Mouse (Mus musculus) embryonic facial prominence, embryonic 13.5 days (tissue): ENCODE measurements around the gene Pcgf2. TPM values are rescaled to one million over a fixed set of nuclear protein-coding genes. Genes with fewer than 3 reads are reported as not detected.

Source experiments
- ATAC-seq: fragments of 200-750 bp; cut with Nextera tagmentation; 2 replicates; pipeline ENCODE4 v1.8.0; 2017; ENCODE audit warnings: low read depth; ENCODE audit not compliant: insufficient number of reproducible peaks, insufficient read depth, low FRiP score, low TSS enrichment
- H3K27ac ChIP-seq: fragments of 300-500 bp; sonication (generic); 2 replicates; pipeline ENCODE4 v1.5.1; 2015; ENCODE audit warnings: moderate library complexity, mild to moderate bottlenecking, inconsistent platforms
- H3K27me3 ChIP-seq: fragments of 300-500 bp; sonication (generic); 2 replicates; pipeline ENCODE4 v1.6.1; 2015; ENCODE audit warnings: mild to moderate bottlenecking, inconsistent platforms
- H3K36me3 ChIP-seq: fragments of 300-500 bp; sonication (generic); 2 replicates; pipeline ENCODE4 v1.6.1; 2015; ENCODE audit warnings: mild to moderate bottlenecking, inconsistent platforms
- H3K4me1 ChIP-seq: fragments of 300-500 bp; sonication (generic); 2 replicates; pipeline ENCODE4 v1.6.1; 2015; ENCODE audit warnings: inconsistent platforms
- H3K4me2 ChIP-seq: fragments of 300-500 bp; sonication (generic); 2 replicates; pipeline ENCODE4 v1.6.1; 2015; ENCODE audit warnings: moderate library complexity, mild to moderate bottlenecking, inconsistent platforms
- H3K4me3 ChIP-seq: fragments of 300-500 bp; sonication (generic); 2 replicates; pipeline ENCODE4 v1.5.1; 2015; ENCODE audit warnings: mild to moderate bottlenecking, inconsistent platforms
- H3K9ac ChIP-seq: fragments of 300-500 bp; sonication (generic); 2 replicates; pipeline ENCODE4 v1.6.1; 2015; ENCODE audit warnings: mild to moderate bottlenecking, inconsistent platforms
- H3K9me3 ChIP-seq: fragments of 300-500 bp; sonication (generic); 2 replicates; pipeline ENCODE4 v1.6.1; 2016; ENCODE audit warnings: inconsistent platforms
- WGBS: fragments of 180-500 bp; shearing (Covaris S2); methylation state at CpG from one replicate; pipeline ENCODE4 v1.1.7; 2015; ENCODE audit warnings: mixed read lengths; 5-methylcytosine and 5-hydroxymethylcytosine counted together
- polyA plus RNA-seq: library from polyadenylated mRNA; unstranded; fragments of >200 nt; fragmentation: Nextera tagmentation; extraction: Ambion mirVana; gene quantifications from 2 replicates; pipeline ENCODE4 v1.2.1, GENCODE M21; 2015

Pcgf2 gene
- polyA plus RNA-seq, 1 experiment from 2014 or later, result 20.9 TPM

GRCm38 (mm10) chr11:97694435-97694834, 5.9 kb downstream of the Pcgf2 start:
- Histone ChIP-seq H3K36me3 (peaks cover 41% of the 10 kb centered on the region), H3K4me3 (no peak overlapping the region), H3K27me3 (no peaks in the 10 kb centered on the region), H3K4me2 (no peak overlapping the region), H3K9me3 (no peaks in the 10 kb centered on the region), H3K4me1 (peaks cover 43% of the 10 kb centered on the region), H3K9ac (0 out of 2 replicates have a peak overlapping the region, but pooled peaks have one; percentile 58), H3K27ac (peak overlapping the region; percentile 64; the same call in 1 of the 2 replicates)
- no peak for ATAC-seq
- WGBS, result 81% methylated on average over 4 of the region's 4 CpGs

- H3K36me3 ChIP-seq, result peaks cover 59% of the 10 kb centered on the region
Measured at GRCm38 (mm10) chr11:97689861-97690260, 10.4 kb downstream of the Pcgf2 start.

GRCm38 (mm10) chr11:97687061-97687460, 13.2 kb downstream of the Pcgf2 start:
- H3K4me3 ChIP-seq, result no peak overlapping the region
- peaks cover 53% of the 10 kb centered on the region for H3K36me3 ChIP-seq
- H3K27ac ChIP-seq, result no peak overlapping the region; the same call in 1 of the 2 replicates
- no peak for ATAC-seq
- peaks cover 22% of the 10 kb centered on the region for H3K4me1 ChIP-seq
- 85% methylated on average over 3 of the region's 3 CpGs for whole genome bisulfite sequencing
- H3K9ac ChIP-seq, result peak overlapping the region; percentile 21; the same call in 1 of the 2 replicates
- H3K9me3 ChIP-seq, result no peaks in the 10 kb centered on the region
- peak overlapping the region; percentile 80; the same call in 1 of the 2 replicates for H3K4me2 ChIP-seq
- no peaks in the 10 kb centered on the region for H3K27me3 ChIP-seq

More at GRCm38 (mm10) chr11:97689861-97690260, 10.4 kb downstream of the Pcgf2 start:
- H3K9ac ChIP-seq, result no peak overlapping the region
- WGBS, result 37% methylated on average over 10 of the region's 10 CpGs
- H3K9me3 ChIP-seq, result no peaks in the 10 kb centered on the region
- no peaks in the 10 kb centered on the region for H3K27me3 ChIP-seq
- H3K4me2 ChIP-seq, result no peak overlapping the region
- H3K27ac ChIP-seq, result no peak overlapping the region
- H3K4me3 ChIP-seq, result no peak overlapping the region
- no peak for ATAC-seq
- peaks cover 27% of the 10 kb centered on the region for H3K4me1 ChIP-seq

DNA sequence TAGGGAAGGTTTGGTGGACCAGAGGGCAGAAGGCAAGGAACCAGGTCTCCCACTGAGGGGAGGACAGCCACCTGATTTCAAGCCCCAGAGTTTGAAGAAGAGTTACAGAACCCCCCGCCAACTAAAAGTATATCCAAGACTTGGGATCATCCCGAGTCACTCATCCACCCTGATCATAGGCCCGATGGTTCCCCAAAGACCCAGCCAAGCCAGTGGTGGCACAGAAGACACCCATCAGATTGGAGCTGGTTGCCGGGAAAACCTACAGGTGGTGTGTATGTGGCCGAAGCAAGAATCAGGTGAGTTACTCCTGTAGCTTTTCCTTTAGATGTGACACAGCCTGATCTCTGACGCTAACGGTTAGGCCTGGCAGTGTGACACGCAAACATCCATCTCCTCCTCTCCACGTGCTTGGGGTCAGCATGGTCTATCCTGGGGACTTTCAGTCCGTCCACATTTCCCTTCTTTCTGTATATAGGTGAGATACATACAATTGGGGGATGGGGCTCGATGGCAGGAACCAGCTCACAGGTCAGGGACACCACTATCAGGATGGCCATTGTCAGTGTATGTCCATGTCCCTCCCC, 13.9 kb downstream of the Pcgf2 start:
- H3K27me3 ChIP-seq, result no peaks in the 10 kb centered on the region
- no peaks in the 10 kb centered on the region for H3K9me3 ChIP-seq
- peaks cover 53% of the 10 kb centered on the region for H3K36me3 ChIP-seq
- H3K4me1 ChIP-seq, result peaks cover 22% of the 10 kb centered on the region
- peak overlapping the region; percentile 55 for H3K9ac ChIP-seq
- 73% methylated on average over 11 of the region's 11 CpGs for WGBS
- peak overlapping the region; percentile 43 for H3K4me3 ChIP-seq
- H3K27ac ChIP-seq, result no peak overlapping the region
- peak overlapping the region; percentile 80 for H3K4me2 ChIP-seq
- no peak for ATAC-seq

GRCm38 (mm10) chr11:97685613-97686321, 14.5 kb downstream of the Pcgf2 start, which contains the start of gene Cisd3:
TSS of gene Cisd3 (plus strand) at chr11:97685826.
- 1% methylated on average over 43 of the region's 43 CpGs for WGBS
- Histone ChIP-seq H3K27ac (no peak within 1 kb of the TSS), H3K36me3 (peaks cover 51% of the 10 kb centered on the region)

GRCm38 (mm10) chr11:97684766-97685165, 15.5 kb downstream of the Pcgf2 start:
- H3K9me3 ChIP-seq, result no peaks in the 10 kb centered on the region
- peaks cover 51% of the 10 kb centered on the region for H3K36me3 ChIP-seq
- H3K4me1 ChIP-seq, result peaks cover 22% of the 10 kb centered on the region
- no peak overlapping the region for H3K9ac ChIP-seq
- 40% methylated on average over 7 of the region's 7 CpGs for WGBS
- no peak overlapping the region for H3K4me3 ChIP-seq
- H3K27me3 ChIP-seq, result no peaks in the 10 kb centered on the region
- ATAC-seq, result no peak
- H3K27ac ChIP-seq, result no peak overlapping the region
- 0 out of 2 replicates have a peak overlapping the region, but pooled peaks have one; percentile 80 for H3K4me2 ChIP-seq

More at GRCm38 (mm10) chr11:97685613-97686321, 14.5 kb downstream of the Pcgf2 start, which contains the start of gene Cisd3:
- H3K9ac ChIP-seq, result peak within 1 kb of the TSS; percentile 55
- H3K27me3 ChIP-seq, result no peaks in the 10 kb centered on the region
- peak within 1 kb of the TSS; percentile 43 for H3K4me3 ChIP-seq
- peak; percentile 73 for ATAC-seq
- peak within 1 kb of the TSS; percentile 80 for H3K4me2 ChIP-seq
- peaks cover 22% of the 10 kb centered on the region for H3K4me1 ChIP-seq
- no peaks in the 10 kb centered on the region for H3K9me3 ChIP-seq

DNA sequence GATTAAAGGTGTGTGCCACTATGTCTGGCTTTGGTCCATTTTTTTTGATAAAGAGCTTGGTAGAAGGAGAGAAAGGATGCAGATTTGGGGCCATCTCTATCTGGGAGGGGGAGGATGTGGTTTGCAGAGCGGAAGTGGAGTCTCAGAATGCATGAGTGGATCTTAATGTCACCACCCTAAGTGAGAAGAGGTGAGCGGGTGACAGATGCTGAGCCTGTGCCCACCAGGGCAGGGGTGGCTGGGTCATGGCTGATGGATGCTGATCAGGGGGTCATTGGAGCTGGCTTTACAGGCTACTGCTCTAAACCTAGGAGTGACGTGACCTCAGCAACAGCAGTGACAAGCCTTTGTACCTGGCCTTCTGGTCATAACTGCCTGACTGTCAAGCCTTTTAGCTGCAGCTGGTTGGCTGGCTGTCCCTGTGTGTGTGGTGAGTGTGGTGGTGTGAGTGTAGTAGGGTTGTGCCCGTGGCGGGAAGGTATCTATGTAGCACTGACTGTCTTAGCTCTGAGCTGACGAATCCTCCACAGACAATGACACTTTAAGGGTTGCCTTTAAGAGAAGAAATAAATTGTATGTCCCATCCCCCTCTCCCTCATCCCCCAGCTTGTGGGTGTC, 16.1 kb downstream of the Pcgf2 start:
- Histone ChIP-seq H3K27me3 (no peaks in the 10 kb centered on the region), H3K4me3 (no peak overlapping the region), H3K4me1 (peaks cover 22% of the 10 kb centered on the region), H3K9me3 (no peaks in the 10 kb centered on the region), H3K4me2 (no peak overlapping the region), H3K9ac (no peak overlapping the region), H3K27ac (no peak overlapping the region), H3K36me3 (peaks cover 52% of the 10 kb centered on the region)
- WGBS, result 75% methylated on average over 6 of the region's 6 CpGs
- no peak for ATAC-seq

DNA sequence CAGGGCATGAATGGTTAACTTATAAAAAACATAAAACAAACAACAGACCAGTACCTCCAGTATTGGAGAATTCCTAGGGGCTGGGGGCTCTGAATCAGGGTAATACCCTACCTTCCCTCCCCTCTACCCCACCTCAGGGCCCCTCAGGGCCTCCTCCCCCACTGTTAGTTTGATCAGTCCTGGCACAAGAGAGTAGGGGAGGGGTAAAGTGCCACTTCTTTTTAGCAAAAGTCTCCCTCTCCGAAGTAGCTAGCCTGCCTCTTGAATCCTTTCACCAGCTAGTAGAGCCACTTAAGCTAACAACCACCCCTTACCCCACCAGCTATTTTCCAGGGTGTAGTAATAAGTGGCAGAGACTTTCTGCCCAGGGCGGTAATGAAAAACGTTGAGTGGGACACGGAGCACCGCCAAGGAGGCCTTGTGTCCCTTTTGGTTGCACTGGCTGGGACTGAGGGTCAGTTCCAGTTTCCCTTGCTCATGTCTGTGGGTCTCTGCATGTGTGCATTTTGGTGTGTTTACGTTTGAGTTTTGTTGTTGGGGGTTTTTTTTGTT, 17.7 kb downstream of the Pcgf2 start:
- H3K36me3 ChIP-seq, result peaks cover 52% of the 10 kb centered on the region
- H3K27ac ChIP-seq, result no peak overlapping the region

DNA sequence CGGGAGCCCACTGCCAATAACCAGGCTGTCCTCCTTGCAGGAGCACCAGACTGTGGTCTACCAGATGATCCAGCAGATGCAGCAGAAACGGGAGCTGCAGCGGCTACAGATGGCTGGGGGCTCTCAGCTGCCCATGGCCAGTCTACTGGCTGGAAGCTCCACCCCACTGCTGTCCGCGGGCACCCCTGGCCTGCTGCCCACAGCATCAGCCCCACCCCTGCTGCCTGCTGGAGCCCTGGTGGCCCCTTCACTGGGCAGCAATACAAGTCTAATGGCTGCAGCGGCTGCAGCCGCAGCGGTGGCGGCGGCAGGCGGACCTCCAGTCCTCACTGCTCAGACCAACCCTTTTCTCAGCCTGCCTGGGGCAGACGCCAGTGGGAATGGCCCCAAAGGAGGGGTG, 19.9 kb downstream of the Pcgf2 start:
- 88% methylated on average over 12 of the region's 12 CpGs for WGBS
- H3K27me3 ChIP-seq, result no peaks in the 10 kb centered on the region
- ATAC-seq, result no peak
- H3K4me1 ChIP-seq, result peaks cover 16% of the 10 kb centered on the region
- H3K27ac ChIP-seq, result no peak overlapping the region
- H3K4me3 ChIP-seq, result no peak overlapping the region
- peaks cover 74% of the 10 kb centered on the region for H3K36me3 ChIP-seq
- no peak overlapping the region for H3K9ac ChIP-seq
- H3K4me2 ChIP-seq, result no peak overlapping the region
- no peaks in the 10 kb centered on the region for H3K9me3 ChIP-seq

More for the DNA sequence above, 17.7 kb downstream of the Pcgf2 start:
- WGBS, result 76% methylated on average over 6 of the region's 6 CpGs
- H3K4me2 ChIP-seq, result no peak overlapping the region
- H3K4me3 ChIP-seq, result no peak overlapping the region
- H3K27me3 ChIP-seq, result no peaks in the 10 kb centered on the region
- H3K9me3 ChIP-seq, result no peaks in the 10 kb centered on the region
- no peak overlapping the region for H3K9ac ChIP-seq
- H3K4me1 ChIP-seq, result peaks cover 22% of the 10 kb centered on the region
- ATAC-seq, result no peak

DNA sequence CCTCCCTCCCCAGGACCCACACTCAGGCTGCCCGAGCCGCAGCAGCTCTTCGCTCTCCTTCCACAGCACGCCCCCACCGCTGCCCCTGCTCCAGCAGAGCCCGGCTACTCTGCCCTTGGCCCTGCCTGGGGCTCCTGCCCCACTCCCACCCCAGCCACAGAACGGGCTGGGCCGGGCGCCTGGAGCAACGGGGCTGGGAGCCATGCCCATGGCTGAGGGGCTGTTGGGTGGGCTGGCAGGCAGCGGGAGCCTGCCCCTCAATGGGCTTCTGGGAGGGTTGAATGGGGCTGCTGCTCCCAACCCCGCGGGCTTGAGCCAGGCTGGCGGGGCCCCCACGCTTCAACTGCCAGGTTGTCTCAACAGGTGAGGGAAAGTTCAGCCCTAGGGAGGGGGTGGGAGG, 22.0 kb downstream of the Pcgf2 start:
- ATAC-seq, result no peak
- H3K36me3 ChIP-seq, result peaks cover 94% of the 10 kb centered on the region
- H3K9me3 ChIP-seq, result no peaks in the 10 kb centered on the region
- no peak overlapping the region for H3K9ac ChIP-seq
- H3K4me3 ChIP-seq, result no peak overlapping the region
- H3K4me2 ChIP-seq, result no peak overlapping the region
- no peaks in the 10 kb centered on the region for H3K27me3 ChIP-seq
- peaks cover 12% of the 10 kb centered on the region; the same call in 1 of the 2 replicates for H3K4me1 ChIP-seq
- H3K27ac ChIP-seq, result no peak overlapping the region
- WGBS, result 80% methylated on average over 15 of the region's 15 CpGs

DNA sequence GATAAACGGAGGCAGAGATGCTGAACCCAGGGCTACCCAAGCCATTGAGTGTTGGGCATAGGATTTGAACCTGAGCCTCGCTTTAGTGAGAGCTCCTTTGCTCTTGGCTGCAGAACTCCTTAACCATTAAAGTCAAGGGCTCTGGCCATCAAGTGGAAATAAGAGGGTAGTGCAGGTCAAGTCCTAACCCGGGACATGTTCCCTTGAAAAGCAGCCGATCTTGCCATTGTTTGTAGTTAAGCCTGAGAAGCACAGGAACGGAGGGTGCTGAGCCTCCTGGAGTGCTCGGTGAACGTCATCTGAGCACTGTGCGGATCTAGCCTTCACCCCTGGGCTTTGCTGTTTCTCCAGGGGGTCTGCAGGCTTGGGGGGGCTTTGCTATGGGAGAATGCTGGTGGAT, 22.5 kb downstream of the Pcgf2 start:
- H3K4me1 ChIP-seq, result peaks cover 12% of the 10 kb centered on the region; the same call in 1 of the 2 replicates
- H3K27ac ChIP-seq, result no peak overlapping the region

More for the DNA sequence above, 22.5 kb downstream of the Pcgf2 start:
- Histone ChIP-seq H3K9ac (no peak overlapping the region), H3K9me3 (no peaks in the 10 kb centered on the region), H3K27me3 (no peaks in the 10 kb centered on the region), H3K4me2 (no peak overlapping the region), H3K36me3 (peaks cover 97% of the 10 kb centered on the region), H3K4me3 (no peak overlapping the region)
- no peak for ATAC-seq
- WGBS, result 58% methylated on average over 8 of the region's 8 CpGs
